ENCODE assay signal across 17 mouse cellular contexts in genomic region chr2:93782682-93783081, GRCm38 (mm10).
"Had no signal": no experiment of that assay in that cellular context is flagged by ENCODE, and none has a peak within 500 bp of the region (broad histone marks: within the 10 kb centered on the region; RNA-seq: fewer than 3 reads in every experiment).

No protein-coding gene starts in this region.

- DNase-seq: kidney, adult 2 months; kidney, postnatal 36 days; left cerebral cortex, postnatal 4 days; liver, embryonic 13.5 days; lung, adult 2 months; lung, postnatal 14 days; lung, postnatal 4 days; retina, postnatal 1 day; thymus, adult 18-20 months; thymus, postnatal 36 days had no signal

- H3K4me2 ChIP-seq: liver, embryonic 13.5 days; midbrain, embryonic 13.5 days; neural tube, embryonic 13.5 days had no signal

- H3K9ac ChIP-seq: liver, embryonic 13.5 days; midbrain, embryonic 13.5 days; neural tube, embryonic 13.5 days had no signal

- H3K4me3 ChIP-seq: liver, embryonic 13.5 days; megakaryocyte, embryonic 14.5 days; midbrain, embryonic 10.5 days; midbrain, embryonic 13.5 days; myocyte; neural tube, embryonic 13.5 days had no signal

- ATAC-seq: intestine, postnatal 0 days; midbrain, embryonic 13.5 days; midbrain, embryonic 16.5 days had no signal

- H3K27me3 ChIP-seq: liver, embryonic 13.5 days; megakaryocyte, embryonic 14.5 days; midbrain, embryonic 13.5 days; neural tube, embryonic 13.5 days had no signal

- H3K27ac ChIP-seq: liver, embryonic 13.5 days; midbrain, embryonic 10.5 days; midbrain, embryonic 13.5 days; neural tube, embryonic 13.5 days had no signal

- H3K9me3 ChIP-seq: liver, embryonic 13.5 days; megakaryocyte, embryonic 14.5 days; midbrain, embryonic 10.5 days; midbrain, embryonic 13.5 days; neural tube, embryonic 13.5 days had no signal
